Mouse (Mus musculus) frontal cortex, adult 2 months (tissue): ENCODE data around the gene Kcnma1. TPM values are rescaled to one million over a fixed set of nuclear protein-coding genes. Genes with fewer than 3 reads are reported as not detected.

Experiments
- DNase-seq, 2 experiments: peaks; one replicate each; pipeline ENCODE4 v3.0.0; 2022; ENCODE audit warnings: low spot score in 1 of 2; ENCODE audit errors: extremely low spot score in 1 of 2
- polyA plus RNA-seq: library from polyadenylated mRNA; depleted of rRNA; stranded (reverse); fragments of >200 nt; gene quantifications from 2 replicates; pipeline ENCODE4 v1.2.3, GENCODE M21; 2012

Kcnma1 gene
- polyA plus RNA-seq, 1 experiment: 51.9 TPM

GRCm38 (mm10) chr14:23552252-23552974 is 461.9 kb downstream of the Kcnma1 start:
- DNase-seq: no peak

DNA sequence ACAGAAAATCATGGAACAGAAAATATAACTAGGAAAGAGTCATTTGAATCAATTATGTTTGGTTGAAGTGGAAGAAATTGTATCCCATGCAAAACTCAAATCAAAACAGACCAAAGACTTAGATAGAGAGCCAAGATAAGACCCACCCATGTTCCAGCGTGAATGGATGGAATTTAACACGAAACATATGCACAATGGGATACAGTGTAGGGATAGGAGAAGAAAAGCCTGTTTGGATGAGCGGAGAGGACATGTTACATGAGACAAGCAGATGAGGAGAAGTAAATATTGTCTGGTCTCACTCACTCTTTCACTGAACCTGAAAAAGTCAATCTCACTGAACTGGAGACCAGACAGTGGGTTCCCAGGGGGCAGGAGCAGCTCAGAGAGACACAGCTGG is 463.8 kb downstream of the Kcnma1 start:
- no peak for DNase-seq

DNA sequence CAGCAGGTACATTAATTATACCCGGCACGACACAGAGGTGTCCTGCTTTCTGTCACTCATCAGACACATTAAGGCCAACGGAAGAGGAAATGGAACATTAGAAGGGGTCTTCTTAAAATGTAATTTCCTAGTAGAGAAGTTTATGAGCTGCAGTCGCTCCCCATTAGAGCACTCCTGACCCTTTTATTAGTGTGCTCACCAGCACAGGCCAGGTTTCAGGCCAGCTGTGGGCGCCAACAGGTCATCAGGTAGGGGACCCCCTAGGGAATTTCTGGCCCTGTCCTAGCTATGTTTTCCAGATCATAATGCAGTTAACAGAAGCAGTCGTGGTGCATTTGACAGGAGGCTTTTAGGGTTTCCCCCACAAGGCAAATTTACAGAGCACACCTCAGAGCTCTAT is 472.2 kb downstream of the Kcnma1 start:
- DNase-seq: no peak

DNA sequence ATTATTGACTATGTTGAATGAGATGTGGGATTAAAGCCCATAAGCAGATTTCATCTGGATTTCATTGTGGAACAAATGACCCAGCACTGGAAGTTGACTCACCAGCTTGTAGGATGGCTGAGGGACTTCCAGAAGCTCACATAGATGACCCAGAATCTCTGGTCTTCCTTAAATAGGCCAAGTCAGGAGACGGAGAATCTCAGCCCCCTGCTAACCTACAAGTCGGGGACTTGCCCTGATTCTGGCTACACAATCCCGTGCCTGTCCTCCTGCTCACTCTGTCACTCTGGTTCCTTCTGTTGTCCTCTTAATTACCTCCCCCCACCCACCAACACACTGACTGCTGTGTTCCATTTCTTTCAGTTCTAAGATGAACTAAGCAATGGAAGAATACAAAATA is 474.7 kb downstream of the Kcnma1 start:
- DNase-seq: no peak

DNA sequence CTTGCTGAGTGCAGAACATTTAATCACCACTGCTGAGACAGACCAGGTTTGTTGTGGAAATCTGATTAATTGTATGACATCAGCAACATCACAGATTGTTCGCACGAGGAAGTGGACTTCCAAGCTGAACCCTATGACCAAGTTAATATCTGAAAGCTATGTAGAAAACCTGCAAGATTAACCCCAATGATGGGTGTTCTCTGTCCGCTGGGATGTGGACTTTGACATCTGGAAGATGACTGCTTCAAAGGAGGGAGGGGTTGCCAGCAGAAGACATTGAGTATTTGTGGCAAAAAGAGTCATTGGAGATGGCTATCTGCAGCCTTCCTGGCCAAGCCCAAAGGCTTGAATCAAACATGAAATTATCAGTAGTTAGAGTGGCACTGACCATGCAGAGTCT is 480.9 kb downstream of the Kcnma1 start:
- DNase-seq: no peak

DNA sequence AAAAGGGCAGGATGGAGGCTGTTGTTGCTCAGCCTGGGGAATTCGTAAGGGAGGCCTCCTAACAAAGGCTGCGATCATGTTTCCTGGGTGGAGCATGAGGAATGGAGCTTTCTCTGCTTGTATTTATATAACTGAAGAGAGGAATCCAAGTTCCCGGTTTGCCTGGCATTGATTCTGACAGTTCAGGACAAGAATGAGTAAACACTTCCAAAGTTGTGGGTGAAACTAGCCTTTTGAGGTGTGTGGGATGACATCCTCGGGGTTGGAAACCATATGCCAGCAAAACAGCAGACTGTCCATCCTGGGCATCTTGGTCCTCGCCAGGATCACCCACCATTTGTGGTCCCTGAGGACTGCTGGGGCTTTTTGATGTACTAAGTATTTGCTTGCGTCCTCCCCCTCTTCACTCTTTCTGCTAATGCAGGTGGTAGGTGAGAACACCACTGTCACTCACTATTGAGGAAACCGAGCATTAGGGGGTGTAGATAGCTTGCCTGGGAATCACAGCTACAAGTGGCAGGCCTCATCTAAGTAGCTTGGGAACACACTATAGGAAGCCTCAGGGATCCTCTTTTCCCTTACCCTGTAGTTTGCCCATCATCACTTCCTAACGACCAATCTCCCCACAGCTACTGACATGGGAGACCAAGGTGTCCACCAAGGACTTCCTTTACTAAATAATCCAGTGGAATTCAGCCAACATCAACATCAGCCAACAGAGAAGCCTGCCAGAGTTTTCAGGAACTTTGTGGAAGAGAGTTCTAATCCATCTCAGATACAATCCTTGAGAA is 482.4 kb downstream of the Kcnma1 start:
- peak; percentile 59 to 73 for DNase-seq

DNA sequence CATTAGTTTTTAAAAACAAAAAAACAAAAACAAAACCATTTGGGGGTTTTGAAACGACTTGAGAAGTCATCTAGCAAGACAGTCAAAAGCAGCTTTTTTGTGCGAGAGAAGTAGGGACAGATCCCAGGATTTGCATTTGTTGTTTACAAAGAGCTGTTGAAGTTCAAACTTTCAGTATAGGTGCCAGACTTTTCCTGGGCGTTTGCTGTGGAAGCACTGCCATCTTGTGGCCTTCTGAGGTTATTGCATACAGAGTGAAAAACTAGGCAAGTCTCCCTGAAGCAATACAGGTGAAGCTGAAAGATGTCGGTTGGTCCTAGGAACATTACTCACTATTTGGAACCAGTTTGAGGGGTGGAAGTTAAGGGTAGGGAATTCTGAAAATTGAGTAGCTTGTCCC is 484.6 kb downstream of the Kcnma1 start:
- DNase-seq: peak; percentile 34 to 83

DNA sequence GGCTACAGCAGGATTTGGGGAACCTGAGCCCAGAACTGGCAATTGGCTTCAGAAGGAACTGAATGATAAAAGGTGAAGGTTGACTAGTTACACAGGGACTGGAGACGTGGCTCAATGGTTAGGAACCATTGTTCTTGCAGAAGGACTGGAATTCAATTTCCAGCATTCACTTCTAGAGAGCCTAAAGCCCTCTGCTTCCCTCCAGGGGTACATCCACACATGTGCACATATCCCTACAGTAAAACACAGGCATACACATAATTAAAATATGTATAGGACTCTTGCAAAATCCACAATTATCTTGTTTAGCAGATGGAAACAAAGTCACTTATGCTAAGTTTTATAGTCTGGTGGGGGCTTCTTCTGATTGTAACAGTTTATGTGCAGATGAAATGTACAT is 485.1 kb downstream of the Kcnma1 start:
- DNase-seq: no peak

GRCm38 (mm10) chr14:23525910-23526309 is 488.4 kb downstream of the Kcnma1 start:
- no peak for DNase-seq

DNA sequence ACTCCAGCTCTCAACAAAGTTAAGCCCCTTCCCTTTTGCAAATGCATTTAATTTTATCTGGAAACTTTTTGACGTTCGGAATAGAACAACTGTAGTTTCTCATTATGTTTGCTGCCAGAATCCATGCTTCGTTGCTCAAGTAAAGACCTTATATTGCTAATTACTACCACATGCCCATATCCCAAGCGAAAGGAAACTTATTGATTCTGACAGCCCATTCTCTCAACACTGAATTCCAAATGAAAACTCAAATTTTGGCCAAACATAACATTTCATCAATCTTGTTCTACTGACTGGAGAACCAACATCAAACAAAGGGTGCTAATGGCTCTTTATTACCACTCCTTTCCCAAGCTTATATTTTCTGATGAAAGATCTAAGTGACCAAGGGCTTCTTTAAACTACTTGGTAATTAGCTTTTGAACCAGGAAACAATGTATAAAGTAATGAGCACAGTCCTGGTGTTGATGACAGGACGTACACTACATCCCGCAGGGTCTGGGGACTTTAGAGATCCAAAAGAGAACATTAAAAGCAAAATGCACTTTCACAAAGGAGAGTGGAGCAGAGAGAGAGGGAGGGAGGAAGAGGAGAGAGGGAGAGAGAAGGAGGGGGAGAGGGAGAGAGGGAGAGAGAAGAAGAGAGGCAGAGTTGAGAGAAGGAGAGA is 490.3 kb downstream of the Kcnma1 start:
- no peak for DNase-seq

DNA sequence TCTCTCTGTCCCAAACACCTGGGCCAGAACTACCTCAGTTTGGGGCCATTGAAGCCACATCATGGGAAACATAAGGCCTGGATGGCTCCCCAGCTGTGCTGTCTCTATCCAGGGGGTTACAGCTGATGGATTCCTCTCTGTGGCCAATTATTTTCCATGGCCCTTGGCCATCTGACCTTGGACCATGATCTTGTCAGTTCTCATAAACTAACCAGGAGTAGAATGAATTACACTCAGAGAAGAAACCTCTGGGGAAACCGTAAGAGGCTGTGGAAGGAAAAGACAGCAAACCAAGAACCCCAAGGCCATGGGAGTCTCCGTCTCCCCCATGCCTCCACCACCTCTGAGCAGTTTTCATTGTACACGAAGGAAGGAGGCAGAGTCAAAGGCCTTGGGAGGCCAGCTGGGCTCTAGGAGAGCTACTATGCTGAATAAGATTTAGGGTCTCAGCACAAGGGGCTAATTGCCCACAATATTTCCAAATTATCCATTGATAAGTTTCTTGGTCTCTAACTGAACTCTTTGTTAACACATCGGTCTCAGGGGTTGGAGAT is 491.6 kb downstream of the Kcnma1 start:
- DNase-seq: no peak

DNA sequence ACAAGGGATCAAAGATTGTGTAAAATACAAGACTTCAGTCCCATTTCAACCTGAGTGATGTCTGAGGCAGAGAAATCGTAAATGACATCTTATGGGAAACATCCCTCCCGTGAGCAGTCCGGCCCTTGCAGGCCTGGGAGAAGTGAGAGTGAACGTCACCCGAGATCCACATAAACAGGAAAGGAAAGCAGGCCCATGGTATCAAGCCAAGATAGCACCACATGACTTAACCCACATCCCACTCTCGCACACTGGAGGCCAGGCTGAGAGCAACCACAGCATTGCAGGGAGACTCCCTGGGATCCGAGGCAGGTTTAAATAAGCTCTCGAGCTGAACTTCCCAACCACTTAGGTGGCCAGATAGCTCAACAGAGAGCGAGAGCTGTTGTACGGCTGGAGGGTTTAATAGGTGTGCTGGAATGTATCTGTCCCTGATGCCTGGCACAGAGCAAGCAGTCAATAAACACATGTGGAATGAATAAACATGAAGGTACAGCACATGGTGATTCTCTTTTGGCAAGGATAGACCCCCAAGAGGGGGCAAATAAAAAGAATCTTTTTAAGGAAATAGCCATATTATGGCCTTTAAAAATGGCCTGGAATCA is 493.1 kb downstream of the Kcnma1 start:
- no peak for DNase-seq

DNA sequence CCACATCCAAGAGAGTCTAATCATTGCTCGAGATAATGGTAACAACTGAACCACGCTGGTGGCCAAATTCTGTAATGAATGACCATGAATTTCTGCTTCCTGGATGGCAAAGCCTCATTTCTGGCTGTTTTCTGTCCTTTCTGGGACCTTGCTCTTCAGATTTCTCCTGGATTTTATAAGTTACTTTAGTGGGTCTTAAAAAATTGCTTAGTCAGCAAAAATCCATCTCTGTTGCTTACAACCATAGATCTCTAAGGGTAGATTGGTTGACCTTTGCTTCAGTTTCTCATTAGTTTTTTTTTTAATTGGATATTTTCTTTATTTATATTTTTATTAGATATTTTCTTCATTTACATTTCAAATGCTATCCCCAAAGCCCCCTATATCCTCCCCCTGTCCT is 496.9 kb downstream of the Kcnma1 start:
- DNase-seq: no peak

GRCm38 (mm10) chr14:23509792-23510191 is 504.5 kb downstream of the Kcnma1 start:
- no peak for DNase-seq

- peak in 1 of 2 experiments; percentile 63 for DNase-seq
Observed at GRCm38 (mm10) chr14:23502236-23502790, 512.0 kb downstream of the Kcnma1 start.

DNA sequence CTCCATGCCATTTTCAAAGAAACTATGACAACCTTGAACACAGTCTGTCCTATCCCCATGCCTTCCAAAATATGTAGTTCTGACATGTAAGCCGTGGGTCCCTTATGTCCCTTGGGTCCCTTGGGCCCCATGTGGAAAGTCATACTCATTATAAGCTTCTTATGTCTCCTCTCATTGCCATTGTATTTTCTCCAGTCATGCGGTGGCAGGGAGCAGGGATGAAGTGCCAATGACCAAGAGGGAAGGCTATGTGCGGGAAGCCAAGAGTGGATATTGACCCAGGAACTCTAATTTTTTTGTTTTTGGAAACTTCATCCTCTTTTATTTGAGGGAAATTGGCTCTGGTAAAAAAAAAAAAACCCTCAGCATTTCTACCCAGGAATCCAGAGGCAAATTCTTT is 517.5 kb downstream of the Kcnma1 start:
- DNase-seq: no peak

- DNase-seq: no peak
Observed at GRCm38 (mm10) chr14:23496236-23496740, 518.0 kb downstream of the Kcnma1 start.

GRCm38 (mm10) chr14:23494496-23494800 is 519.8 kb downstream of the Kcnma1 start:
- DNase-seq: no peak

DNA sequence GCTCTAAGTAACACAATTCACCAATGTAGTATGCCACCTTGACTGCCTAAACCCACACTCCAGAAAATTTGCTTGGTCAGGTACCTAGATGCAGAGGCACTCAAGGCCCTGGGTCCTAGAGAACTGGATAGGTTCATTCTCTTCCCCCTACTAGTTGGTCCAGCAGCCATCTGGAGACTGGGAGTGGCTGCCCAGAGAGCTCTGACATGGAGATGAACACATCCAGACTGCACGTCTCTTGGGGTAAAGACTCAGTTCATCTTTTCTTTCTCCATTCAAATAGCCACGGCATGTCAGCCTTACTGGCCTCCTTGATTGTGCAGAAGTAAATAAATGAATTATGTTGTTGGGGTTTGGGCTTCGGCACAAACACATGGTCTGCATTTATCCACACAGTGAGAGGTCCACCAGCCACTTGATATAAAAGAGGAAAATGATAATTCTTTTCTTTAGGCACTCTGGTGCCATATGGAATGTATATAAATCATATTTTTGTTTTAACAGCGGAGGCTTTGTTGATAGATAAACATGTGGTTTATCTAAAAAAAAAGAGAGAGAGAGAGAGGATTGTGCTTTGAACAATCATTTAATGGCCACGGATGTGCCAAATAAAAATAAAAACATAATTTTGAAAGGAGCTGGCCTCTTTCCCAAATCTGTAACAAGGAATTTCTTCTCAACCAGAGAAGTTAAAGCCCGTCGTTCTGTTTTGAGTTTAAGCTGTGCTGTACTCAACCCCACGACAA is 520.4 kb downstream of the Kcnma1 start:
- no peak for DNase-seq
